Mouse (Mus musculus) erythroid progenitor cell, adult 5-6 weeks (primary cell): ENCODE data around the gene Cops9. TPM values are rescaled to one million over a fixed set of nuclear protein-coding genes. Genes with fewer than 3 reads are reported as not detected.

Experiments
- ATAC-seq: replicated peaks from 2 replicates; pipeline ENCODE4 v1.8.0; 2016; ENCODE audit warnings: moderate number of reproducible peaks, mild to moderate bottlenecking, moderate TSS enrichment, inconsistent platforms; ENCODE audit not compliant: poor library complexity, low FRiP score, severe bottlenecking
- total RNA-seq, 2 experiments: library from RNA; stranded (forward) in 1 of 2; stranded (reverse) in 1 of 2; fragments of 150-400 nt in 1 of 2; fragments of 186-747, 209-891 nt in 1 of 2; gene quantifications; 2 replicates each; pipeline versions ENCODE4 v1.2.3 to v1.2.4; 2015 to 2017; ENCODE audit warnings: low replicate concordance in 2 of 2

Gene Cops9
- total RNA-seq, 2 experiments from 2014 or later = 46.8 to 61.2 TPM

- peak; percentile 56 for ATAC-seq
These were observed 6.0 kb upstream of the Cops9 start for GRCm38 (mm10) chr1:92647752-92648151.

GRCm38 (mm10) chr1:92647026-92647425 lies 5.2 kb upstream of the Cops9 start:
- no peak for ATAC-seq

- no peak for ATAC-seq
These were observed 4.8 kb upstream of the Cops9 start for GRCm38 (mm10) chr1:92646601-92647000.

- no peak for ATAC-seq
These were observed 4.3 kb upstream of the Cops9 start for GRCm38 (mm10) chr1:92646111-92646510.

- ATAC-seq = no peak
These were observed 3.1 kb upstream of the Cops9 start for GRCm38 (mm10) chr1:92644916-92645315.

- no peak for ATAC-seq
These were observed 1.9 kb upstream of the Cops9 start for GRCm38 (mm10) chr1:92643691-92644090.

- no peak for ATAC-seq
These were observed 1.4 kb downstream of the Cops9 start for GRCm38 (mm10) chr1:92640393-92640792.

- ATAC-seq = no peak
These were observed 3.0 kb downstream of the Cops9 start for GRCm38 (mm10) chr1:92638736-92639135.

GRCm38 (mm10) chr1:92638181-92638580 lies 3.6 kb downstream of the Cops9 start:
- ATAC-seq = no peak

GRCm38 (mm10) chr1:92637501-92638172 lies 4.1 kb downstream of the Cops9 start:
- ATAC-seq = no peak

GRCm38 (mm10) chr1:92636676-92637075 lies 5.1 kb downstream of the Cops9 start:
- no peak for ATAC-seq

- ATAC-seq = no peak
These were observed 5.8 kb downstream of the Cops9 start for GRCm38 (mm10) chr1:92636015-92636414.

- ATAC-seq = no peak
These were observed 6.7 kb downstream of the Cops9 start for GRCm38 (mm10) chr1:92634976-92635599.

GRCm38 (mm10) chr1:92634569-92634968 lies 7.2 kb downstream of the Cops9 start:
- no peak for ATAC-seq

GRCm38 (mm10) chr1:92633726-92634125 lies 8.1 kb downstream of the Cops9 start:
- ATAC-seq = no peak

GRCm38 (mm10) chr1:92632948-92633347 lies 8.8 kb downstream of the Cops9 start:
- no peak for ATAC-seq

- no peak for ATAC-seq
These were observed 9.6 kb downstream of the Cops9 start for GRCm38 (mm10) chr1:92632196-92632595.

GRCm38 (mm10) chr1:92628227-92628626 lies 13.6 kb downstream of the Cops9 start:
- ATAC-seq = no peak

GRCm38 (mm10) chr1:92618360-92618759 lies 23.4 kb downstream of the Cops9 start:
- no peak for ATAC-seq

- no peak for ATAC-seq
These were observed 24.3 kb downstream of the Cops9 start, which contains the start of gene Olfr12 for GRCm38 (mm10) chr1:92617488-92617887. Gene Olfr12, plus strand, starts transcription at chr1:92617788.

GRCm38 (mm10) chr1:92616046-92616445 lies 25.7 kb downstream of the Cops9 start:
- ATAC-seq = no peak

- ATAC-seq = no peak
These were observed 27.3 kb downstream of the Cops9 start for GRCm38 (mm10) chr1:92614516-92614915.
